Mouse (Mus musculus) frontal cortex, postnatal 14 days (tissue): ENCODE measurements around the gene Chst14.

Source experiments
- DNase-seq, 2 experiments: peaks; one replicate each; pipeline ENCODE4 v3.0.0; 2022; ENCODE audit warnings: low spot score in 2 of 2

Gene Chst14

DNA sequence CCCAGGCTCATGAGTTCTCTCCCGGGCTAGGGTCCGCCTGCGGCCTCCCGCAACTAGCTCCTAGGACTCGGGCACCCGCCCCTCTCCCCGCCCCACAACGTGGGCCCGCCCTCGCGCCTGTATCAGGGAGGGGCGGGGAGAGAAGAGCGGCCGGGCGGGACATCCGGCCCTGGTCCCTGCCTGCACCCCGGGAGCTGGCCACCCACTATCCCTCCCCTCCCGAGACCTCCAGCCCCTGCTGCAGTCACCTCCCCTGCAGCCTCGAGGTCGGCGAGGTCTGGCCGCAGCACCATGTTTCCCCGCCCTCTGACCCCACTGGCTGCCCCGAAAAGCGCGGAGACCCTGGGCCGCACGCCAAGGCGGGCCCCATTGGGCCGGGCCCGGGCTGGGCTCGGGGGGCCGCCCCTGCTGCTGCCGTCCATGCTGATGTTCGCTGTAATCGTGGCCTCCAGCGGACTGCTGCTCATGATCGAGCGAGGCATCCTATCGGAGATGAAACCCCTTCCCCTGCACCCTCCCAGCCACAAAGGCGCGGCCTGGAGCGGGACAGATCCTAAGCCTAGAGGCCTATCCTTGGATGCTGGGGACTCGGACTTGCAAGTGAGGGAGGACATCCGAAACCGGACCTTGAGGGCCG lies at the start of gene Chst14:
Chst14 (plus strand) TSS at position 136 of the 637 bp plus-strand sequence.
- peak in 1 of 2 experiments; percentile 38 for DNase-seq

DNA sequence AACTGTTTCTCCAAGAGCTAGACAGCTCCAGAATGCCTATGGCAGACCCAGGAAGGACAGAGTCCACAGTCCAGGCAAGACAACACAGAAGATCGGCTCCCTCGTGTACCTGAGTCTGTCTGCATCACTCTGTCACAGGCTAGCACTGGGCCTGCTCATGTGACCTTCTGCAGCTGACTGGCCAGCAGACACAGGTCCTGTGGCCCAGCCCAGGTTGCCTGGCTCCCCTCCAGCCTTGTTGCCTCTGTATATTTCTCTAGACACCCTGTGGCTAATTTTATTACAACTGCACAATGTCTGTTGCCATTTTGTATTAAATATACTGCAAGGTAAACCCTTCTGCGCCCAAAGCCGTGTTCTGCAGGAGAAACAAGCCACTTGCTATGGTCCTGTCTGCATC lies 45.3 kb upstream of the Chst14 start:
- no peak for DNase-seq

DNA sequence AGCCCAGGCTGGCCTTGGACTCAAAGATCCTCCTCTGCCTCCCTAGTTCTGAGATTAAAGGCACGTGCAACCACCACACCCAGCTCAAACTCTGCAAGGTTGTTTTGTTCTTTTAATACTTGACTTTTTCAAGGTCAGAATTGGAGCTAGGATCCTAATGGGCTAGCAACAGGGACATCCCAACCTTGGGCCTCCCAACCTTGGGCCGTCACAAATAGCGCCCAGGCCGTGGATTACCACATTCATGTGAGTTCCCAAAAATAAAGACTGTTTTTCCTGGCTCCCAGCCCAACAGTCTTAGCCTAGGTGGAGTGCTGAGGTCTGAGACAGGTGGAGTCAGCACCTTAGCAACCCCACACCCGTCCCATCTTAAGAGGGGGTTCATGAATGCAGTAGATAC lies 44.3 kb upstream of the Chst14 start:
- no peak for DNase-seq

DNA sequence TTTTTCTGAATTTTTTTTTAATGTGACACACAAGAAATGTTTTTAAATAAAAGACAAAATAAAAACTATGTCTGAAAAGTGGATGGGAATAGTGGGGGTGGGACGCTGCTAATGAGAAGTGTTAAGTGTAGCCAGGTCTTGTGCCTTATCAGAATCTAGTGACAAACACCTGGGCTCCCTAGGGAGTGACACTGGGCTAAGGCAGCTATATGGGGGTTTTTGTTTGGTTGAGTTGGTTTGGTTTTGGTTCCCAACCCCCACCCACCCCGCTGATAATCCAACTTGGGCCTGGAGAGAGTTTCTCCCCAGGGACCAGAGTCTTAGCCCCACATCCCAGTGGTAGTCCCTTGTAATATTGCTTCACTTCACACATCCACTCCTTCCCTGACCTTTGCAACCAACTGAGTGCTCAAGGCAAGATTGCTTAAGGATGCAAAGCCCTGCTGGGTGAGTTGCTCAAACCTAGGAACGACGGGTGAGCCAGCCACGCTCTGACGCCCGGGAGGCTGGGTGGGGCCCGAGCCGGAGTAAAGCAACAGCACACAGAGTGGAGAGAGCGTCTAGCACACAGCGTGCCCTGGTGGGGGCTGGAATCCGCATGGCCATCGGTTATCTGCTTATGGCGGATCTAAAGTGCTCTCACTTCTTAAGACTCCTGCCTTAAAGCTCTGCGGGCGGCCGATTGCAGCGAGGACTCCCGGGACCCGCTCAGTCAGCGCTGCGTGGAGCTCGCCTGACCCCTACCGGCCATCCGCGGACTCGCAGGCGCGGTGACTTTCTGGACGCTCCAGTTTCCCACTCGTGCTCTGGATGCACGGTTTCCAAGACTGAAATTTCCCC lies 43.2 kb upstream of the Chst14 start:
- DNase-seq = peak; percentile 64 to 89

DNA sequence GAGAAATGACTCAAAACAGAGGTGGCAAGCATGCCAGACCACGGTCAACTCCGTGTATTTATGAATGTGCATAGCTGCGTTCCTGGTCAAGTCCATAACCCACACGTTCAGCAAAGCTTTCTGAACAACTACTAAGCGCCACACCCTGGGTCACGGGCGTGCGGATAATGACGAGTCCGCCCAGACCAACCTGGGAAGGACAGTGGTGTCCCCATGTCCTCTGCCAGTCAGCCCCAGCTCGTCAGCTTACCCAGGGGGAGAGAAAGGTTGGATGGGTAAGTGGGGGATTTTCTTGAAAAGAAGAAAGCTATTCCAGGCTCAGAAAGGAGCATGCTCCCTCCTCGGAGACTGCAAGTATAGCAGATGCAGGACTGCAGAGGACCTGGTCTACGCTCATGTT lies 38.9 kb upstream of the Chst14 start:
- DNase-seq = no peak

DNA sequence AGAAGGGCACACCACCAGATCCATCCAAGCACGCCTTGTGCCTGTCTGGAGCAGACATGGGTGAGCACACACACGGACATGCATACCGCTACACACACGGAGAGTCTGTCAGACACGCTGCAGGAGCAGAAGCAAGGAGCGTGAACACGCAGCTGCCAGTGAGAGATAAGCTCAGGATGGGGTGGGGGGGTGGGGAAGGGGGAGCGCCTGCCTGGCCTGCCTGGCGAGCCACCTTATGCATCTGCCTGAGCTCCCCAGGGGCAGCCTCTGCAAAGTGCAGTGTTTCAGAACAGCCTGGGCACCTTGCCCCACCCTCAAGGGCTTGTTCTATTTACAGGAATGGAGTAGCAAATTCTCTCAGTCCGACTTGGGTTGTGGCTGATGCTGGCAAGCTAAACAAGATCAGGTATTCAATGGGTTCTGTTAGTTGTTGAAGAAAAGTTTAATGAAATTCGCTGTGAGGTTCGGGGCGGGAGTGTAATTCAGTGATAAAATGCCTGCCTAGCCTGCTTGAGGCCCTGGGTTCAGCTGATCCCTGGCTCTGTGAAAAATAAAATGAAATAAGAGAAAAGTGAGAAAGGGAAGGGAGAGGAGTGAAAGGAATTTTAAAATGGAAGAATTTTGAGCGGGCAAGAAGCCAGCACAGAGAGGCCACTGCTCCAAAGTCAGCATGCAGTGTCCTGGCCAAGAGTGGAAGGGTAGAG lies 38.3 kb upstream of the Chst14 start:
- no peak for DNase-seq

DNA sequence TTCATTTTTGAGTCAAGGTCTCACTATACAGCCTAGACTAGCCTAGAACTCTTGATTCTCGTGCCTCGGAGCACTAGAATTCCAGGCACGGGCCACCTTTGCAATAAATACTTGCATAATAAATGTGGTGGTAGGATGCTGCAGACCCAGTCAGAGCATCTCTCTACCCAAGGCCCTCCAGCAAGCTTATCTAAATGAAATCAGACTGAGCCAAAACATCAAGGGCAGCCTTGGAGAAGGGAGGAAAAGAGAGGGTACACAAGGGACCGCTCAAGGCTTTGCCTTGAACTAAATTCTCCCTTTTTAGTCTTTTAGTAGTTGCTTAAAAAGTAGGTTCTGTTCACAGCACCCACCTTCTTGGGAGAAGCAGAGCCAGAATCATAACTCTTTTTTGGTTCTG lies 35.1 kb upstream of the Chst14 start:
- DNase-seq = no peak

DNA sequence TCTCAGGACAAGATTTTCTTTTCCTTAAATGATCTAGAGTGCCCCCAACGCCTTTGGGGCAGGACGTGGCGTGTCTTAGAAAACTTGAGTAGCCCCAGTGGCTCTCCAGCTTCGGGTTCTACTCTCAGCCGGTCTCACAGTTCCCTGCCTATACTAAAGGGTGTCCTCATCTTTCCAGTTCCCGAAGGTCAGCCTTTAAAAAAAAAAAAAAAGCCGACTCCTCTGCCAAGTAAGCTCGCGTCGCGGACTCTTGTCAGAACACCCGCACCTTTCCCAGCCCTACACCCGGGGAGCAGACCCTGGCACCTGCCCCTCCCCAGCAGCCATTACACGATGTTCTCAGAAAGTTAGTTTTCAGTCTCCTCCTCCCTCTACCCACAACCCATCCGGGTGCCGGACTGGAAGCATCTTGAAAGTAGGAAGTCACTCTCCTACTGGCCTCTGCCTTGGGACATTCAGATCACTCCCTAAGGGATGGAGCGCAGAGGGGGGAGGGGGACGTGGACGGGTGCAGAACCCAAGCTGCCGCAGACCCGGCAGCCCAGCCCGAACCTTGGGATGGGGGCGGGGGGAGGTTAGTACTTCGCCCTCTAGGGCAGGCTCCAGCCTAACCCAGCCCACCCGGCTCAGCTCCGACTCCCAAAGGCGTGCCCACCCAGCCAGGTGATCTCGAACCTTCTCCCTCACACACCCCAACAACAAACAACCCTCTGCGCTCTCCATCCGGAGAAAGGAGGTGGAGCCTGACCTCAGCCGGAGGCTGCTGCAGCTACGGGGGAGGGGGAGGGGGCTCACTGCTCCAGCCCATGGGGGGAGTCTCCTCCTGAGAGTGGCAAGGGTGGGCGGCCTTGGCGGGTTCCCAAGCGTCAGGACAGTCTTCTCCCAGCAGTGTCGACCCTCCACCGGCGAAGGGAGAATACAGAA lies 30.0 kb upstream of the Chst14 start:
- DNase-seq = no peak

DNA sequence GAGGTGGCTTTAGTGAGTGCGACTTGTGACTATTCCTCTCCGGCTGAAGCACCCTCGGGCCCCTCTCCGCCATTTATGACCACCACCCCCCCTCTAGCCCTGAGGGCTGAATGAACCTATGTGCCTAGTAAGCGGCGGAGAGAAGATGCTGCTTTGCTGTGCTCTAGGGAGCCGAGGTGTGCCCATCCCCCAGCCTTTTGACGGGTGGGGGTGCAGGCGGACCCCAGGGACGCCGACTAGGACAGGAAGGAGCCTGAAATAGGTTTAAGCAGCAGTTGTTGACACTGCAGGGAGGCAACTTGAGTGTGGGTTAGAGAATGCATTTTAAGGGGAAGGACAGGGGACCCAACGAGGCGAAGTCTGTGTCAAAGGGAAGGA lies 29.4 kb upstream of the Chst14 start:
- DNase-seq = no peak

DNA sequence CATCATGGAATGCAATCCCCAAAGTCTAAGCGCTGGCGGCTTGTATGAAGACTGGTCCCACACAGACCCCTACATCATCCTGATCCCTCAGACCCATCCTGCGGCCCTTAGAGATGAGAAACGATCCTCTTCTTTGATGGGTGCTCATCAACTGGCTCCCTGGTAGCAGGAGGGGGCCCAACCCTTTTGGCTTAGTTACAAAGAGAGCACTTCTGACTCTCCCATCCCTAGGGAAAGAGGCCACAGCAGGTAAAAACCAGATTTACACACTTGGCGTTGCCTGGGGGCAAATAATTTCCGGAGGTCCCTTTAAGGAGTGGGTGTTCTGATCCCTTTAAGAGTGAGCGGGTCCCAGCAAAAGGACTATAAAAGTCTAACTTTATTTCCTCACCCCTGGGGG lies 28.9 kb upstream of the Chst14 start:
- DNase-seq = no peak

DNA sequence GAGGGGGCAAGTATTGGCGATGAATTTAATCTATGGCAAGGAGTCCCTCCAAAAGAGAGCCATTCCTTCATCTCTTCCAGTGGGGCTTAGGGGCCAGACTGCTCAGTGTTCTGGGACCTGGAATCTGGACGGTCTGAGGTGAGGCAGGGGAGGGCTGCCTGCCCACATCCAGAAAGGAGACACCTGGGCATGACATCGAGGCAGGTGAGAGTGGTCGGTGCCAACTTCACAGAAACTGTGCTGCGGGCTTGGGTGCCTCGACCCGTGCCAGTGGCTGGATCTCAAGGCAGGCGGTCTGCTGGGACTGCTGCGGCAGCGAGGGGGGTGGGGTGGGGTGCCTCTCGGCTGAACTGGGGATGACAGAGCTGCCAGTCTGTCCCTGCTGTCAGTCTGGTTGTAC lies 28.5 kb upstream of the Chst14 start:
- no peak for DNase-seq

DNA sequence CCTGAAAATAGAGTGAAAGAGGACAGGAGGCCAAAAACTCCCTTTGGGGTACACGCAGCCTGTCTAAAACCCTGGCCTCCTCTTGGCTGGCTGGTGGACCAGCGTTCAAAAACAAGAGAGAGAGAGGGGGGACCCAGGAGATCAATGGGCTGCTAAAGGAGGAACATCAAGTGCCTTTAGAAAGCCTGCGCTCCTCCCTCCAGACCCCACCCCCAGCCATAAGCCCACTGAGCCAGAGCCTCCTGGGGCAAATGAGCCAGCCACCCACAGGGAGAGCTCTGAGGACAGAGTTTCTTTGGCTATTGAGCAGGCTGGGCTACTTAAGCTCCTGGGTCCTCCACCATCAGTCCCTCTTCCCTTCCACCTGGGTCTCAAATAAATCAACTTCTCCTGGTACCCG lies 27.5 kb upstream of the Chst14 start:
- no peak for DNase-seq

DNA sequence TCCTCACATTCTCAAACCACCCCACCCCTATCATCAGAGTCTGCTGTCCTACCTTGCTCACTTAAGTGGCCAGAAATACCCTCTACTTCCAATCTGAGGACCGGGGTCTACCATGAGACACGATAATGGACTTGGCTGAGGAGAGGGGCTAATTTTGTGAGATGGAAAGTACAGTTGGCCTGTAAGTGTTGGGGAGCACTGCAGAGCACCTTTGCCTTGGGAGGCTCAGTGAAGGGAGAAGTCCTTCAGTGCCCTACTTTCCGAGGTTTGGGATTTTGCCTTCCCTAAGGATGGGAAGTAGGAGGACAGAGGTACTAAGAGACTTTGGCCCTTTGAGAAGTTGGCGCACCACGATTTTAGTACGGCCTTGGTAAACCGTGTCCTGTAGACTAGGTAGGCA lies 27.0 kb upstream of the Chst14 start:
- no peak for DNase-seq

DNA sequence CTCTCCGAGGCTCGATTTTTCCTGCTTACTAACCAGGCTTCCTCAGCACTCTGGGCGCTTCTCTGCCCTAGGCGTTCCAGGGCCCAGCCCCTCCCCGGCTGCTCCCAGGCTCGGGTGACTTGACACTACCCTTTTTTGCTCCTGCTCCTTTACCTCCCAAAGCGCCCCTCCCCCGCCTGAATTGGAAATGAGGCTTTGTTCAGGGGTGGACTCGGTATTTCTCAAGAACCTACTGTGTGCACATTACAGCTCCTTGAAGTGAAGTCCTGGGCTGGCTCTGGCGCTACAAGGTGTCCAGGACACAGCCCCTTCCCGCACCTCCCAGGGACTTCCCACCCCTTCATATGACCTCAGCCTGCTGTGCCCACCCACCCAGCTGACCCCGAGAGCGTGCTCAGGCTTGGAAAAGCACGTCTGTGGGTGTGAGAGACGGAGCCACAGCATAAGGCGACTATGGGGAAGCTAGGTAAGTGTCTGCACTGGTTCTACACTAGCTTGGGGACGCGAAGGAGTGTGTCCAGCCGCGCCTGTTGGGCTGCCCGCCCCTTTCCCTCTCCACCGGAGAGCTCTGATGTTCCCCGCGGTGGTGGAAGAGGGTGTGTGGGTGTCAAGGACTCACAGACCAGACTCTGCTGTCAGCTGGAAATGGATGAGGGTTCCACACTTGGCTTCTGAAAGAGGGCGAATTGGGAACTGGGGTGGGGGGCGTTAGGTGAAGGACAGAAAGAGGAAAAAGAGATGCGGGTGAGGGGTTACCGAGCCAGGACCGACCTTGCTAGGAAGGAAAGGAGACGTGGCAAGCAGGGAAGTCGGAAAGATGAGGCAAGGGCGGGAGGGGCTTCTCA lies 26.1 kb upstream of the Chst14 start, which contains the start of gene Bahd1:
Bahd1 (plus strand) TSS at position 397 of the 845 bp plus-strand sequence.
- peak in 1 of 2 experiments; percentile 25 for DNase-seq

DNA sequence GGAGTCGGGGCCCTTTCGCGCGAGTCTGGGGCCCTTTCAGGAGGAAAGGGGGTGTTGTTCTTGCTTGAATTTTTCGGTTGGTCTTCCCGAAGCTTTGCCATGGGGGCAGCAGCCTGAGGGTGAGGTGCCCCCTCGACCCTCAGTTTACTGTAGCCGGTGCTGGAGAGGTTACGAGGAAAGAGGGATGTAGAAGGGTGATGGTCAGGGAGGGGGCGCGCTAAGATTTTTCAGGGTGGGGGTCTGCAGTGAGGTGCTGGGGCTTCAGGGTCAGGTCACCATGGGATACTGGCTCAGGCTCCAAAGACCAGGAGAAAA lies 25.5 kb upstream of the Chst14 start:
- DNase-seq = no peak

DNA sequence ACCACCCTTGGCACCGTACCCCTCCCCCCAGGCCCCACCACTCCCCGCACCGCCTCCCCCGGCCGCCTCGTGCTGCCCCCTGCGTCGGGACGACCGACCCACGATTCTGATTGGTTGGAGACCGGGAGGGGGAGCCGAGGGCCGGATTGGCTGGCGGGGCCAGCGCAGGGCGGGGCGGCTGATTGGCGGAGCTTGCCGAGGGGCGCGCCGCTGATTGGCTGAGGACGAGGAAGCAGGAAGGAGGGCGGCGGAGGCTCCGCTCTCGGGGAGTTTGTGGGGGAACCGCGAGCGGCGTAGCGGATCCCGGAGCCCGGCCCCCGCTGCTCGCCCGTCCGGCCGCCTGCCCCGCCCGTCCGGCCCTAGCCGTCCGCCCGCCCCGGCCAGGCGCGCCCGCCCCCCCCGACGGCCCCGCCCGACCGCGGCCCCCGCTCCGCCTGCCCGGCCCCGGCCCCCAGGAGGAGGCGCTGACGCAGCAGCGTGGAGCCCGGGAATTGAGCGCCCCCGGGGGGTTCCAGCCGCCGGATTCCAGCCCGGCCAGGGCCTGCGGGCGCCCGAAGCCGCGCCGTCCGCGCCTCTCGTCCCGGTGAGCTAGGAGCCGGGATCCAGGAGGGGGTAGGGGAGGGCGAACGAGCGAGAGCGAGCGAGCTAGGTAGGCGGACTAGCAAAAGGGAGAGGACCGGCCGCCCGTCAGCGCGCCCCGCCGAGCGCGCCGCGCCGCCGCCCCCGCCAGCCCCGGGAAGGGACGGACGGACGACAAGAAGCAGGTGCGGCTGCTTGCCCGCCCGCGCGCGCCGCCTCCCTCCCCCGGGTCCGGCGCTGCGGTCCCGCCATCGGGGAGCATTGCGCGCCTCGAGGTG lies 24.9 kb upstream of the Chst14 start:
- peak; percentile 95 to 98 for DNase-seq

DNA sequence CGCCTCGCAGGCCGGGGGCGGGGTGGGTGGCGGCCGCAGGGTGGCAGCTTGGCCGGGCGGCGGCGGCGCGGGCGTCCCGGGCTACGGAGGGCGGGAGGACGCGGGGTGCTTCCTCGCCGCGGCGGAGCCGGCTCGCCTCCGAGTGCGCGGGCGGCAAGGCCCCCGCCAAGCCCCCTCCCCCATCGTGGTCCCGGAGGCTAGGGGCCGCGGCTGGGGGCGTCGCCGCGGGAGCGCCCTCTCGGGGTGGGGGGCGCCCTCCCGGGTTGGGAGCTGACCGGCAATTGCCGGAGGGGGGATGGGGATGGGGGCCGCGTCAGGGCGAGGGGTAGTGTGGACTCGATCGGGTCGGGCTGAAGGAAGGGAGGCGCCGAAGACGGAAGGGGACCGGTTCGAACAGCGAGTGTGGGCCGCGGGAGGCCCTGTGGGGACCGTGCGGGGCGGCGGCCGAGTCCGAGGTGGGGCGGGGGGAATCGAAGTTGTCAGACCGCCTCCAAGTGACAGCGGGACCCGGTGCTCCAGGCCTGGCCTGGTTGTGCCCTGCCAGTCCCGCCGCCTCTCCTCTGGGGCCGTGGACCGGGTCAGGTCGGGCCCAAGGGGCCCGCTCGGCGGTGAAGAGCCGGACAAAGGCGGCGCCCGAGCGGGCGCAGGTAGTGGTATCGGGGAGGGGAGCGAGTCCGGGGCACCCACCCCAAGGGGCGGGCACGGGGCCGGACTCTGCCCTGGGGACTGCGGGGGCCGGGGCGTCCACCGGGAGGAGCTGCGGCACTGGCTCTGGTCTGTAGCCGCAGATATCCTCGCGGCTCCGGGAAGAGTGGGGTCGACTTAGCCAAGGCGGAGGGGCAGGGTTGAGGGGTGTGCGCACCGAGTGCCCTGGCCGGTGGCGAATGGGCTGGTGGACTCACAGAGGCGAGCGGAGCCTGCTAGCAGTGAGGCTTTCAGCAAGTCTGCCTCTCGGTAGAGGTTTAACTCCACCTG lies 24.0 kb upstream of the Chst14 start:
- peak in 1 of 2 experiments; percentile 21 for DNase-seq

DNA sequence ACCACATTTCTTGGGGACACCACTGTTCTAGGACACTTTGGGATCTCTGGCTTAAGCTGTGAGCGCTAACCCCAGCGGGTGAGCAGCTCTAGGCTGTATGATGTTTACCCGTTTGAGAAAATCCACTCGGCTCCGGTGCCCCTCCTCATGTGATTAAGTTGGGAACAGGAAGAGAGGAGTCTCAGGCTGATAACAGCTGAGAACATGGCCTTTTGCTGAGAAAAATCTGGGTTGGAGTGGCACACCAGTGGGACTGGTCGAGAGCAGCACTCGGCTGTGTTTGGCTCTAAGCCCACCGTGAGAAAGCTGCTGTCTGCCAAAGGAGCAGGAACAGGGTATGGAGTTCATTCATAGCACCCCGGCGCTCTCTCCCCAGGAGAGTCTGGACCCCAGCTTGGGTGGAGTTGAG lies 23.0 kb upstream of the Chst14 start:
- no peak for DNase-seq
